Mouse (Mus musculus): Measurements from ENCODE around the gene Rasgrf1. TPM values are rescaled to one million over a fixed set of nuclear protein-coding genes. Genes with fewer than 3 reads are reported as not detected.

The Rasgrf1 gene
- total and polyA plus RNA-seq, 3 experiments: not detected

DNA sequence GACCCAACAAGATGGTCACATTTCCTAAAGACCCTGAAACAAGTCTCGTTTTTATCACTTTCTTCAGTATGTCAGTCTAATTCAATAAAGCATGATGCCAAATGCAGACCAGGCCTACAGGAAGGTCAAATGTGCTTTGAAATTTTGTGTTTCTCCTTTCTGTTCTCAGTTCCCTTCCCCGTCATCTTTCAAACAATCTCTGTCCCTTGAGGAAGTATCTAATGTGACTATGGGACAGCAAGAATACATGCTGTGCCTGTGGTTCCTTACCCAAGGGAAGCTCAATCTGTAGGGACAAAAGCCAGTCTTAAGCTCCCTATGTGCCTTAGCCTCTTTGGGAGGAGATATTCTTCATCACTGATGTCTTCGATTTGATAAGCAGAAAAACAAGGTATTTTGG lies 104.9 kb downstream of the Rasgrf1 start:
- no peaks in the 10 kb centered on the region for H3K4me1 ChIP-seq (ENCODE audit: control insufficient read depth in 1 of 2, insufficient read depth in 2 of 2, low read length in 2 of 2)
- no peaks in the 10 kb centered on the region for H3K9me3 ChIP-seq (replicated peaks; ENCODE audit: insufficient read depth, low read length)
- no peak overlapping the region for H3K4me3 ChIP-seq (ENCODE audit: control insufficient read depth in 1 of 2, insufficient read depth in 1 of 2, low read depth in 2 of 2, low read length in 2 of 2)
- no peak overlapping the region for H3K9ac ChIP-seq (ENCODE audit: control insufficient read depth, low read depth, low read length, poor library complexity, severe bottlenecking)
- no peaks in the 10 kb centered on the region for H3K79me2 ChIP-seq (ENCODE audit: control insufficient read depth, insufficient read depth, low read length, poor library complexity)
- no peak overlapping the region for H3K27ac ChIP-seq (ENCODE audit: control insufficient read depth, low read depth, low read length)
- no peak for DNase-seq (ENCODE audit: low read depth, low spot score)
- TF ChIP-seq ZC3H11A (IDR thresholded peaks at IDR 0.05; ENCODE audit: low read depth, low read length) (no peak), TCF12 (IDR thresholded peaks at IDR 0.05; ENCODE audit: low read depth, low read length) (no peak), JUND (IDR thresholded peaks at IDR 0.05; ENCODE audit: low read depth, low read length) (no peak), MAFK (IDR thresholded peaks at IDR 0.05; ENCODE audit: borderline replicate concordance, low read depth, low read length) (no peak), MEF2A (IDR thresholded peaks at IDR 0.05; ENCODE audit: extremely low read depth, insufficient replicate concordance, low read depth, low read length, poor library complexity, severe bottlenecking) (no peak), CTCF (IDR thresholded peaks at IDR 0.05 in 2 of 3, conservative IDR thresholded peaks at IDR 0.05 in 1 of 3; ENCODE audit: control insufficient read depth in 1 of 3, insufficient read depth in 1 of 3, low read depth in 2 of 3, low read length in 3 of 3, poor library complexity in 1 of 3, severe bottlenecking in 1 of 3) (no peak), EP300 (IDR thresholded peaks at IDR 0.05; ENCODE audit: low read depth in 1 of 2, low read length in 2 of 2) (no peak), E2F4 (IDR thresholded peaks at IDR 0.05; ENCODE audit: borderline replicate concordance, low read depth, low read length) (no peak), CHD2 (IDR thresholded peaks at IDR 0.05; ENCODE audit: low read length) (no peak), NRF1 (IDR thresholded peaks at IDR 0.05; ENCODE audit: insufficient read depth, low read depth, low read length, poor library complexity, severe bottlenecking) (no peak), MYC (IDR thresholded peaks at IDR 0.05; ENCODE audit: low read depth, low read length) (no peak), USF1 (IDR thresholded peaks at IDR 0.05; ENCODE audit: low read depth, low read length) (no peak), MAZ (IDR thresholded peaks at IDR 0.05; ENCODE audit: low read depth, low read length) (no peak), SMC3 (IDR thresholded peaks at IDR 0.05; ENCODE audit: low read depth, low read length) (no peak), SIN3A (IDR thresholded peaks at IDR 0.05; ENCODE audit: low read length) (no peak), RCOR1 (IDR thresholded peaks at IDR 0.05; ENCODE audit: low read depth, low read length) (no peak), RAD21 (IDR thresholded peaks at IDR 0.05; ENCODE audit: low read depth, low read length) (no peak)
- no peaks in the 10 kb centered on the region for H3K36me3 ChIP-seq (ENCODE audit: control insufficient read depth in 1 of 2, insufficient read depth in 2 of 2, low read length in 2 of 2)
- H3K27me3 ChIP-seq (ENCODE audit: control insufficient read depth in 1 of 2, insufficient read depth in 2 of 2, low read length in 2 of 2): no peaks in the 10 kb centered on the region

DNA sequence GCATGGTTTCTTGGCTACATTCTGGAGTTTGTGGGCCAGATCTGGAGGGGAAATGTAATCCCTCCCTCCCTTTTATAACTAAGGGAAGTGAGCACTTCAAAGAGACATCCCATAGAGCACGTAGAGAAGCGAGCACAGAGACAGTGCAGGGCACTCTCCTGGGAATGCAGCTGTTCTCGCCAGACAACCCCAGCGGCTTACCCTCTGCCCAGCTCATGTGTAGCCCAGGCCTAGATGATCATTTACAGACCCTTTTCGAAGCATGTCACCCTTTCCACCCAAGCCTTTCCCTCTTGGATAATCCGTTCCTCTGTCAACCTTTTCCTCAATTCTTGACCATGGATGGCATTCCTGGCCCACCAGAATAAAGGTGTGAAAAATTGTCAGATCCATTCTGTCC lies 106.5 kb downstream of the Rasgrf1 start:
- no peak overlapping the region for H3K4me3 ChIP-seq (ENCODE audit: control insufficient read depth in 1 of 2, insufficient read depth in 1 of 2, low read depth in 2 of 2, low read length in 2 of 2)
- no peaks in the 10 kb centered on the region for H3K27me3 ChIP-seq (ENCODE audit: control insufficient read depth in 1 of 2, insufficient read depth in 2 of 2, low read length in 2 of 2)
- no peak overlapping the region for H3K27ac ChIP-seq (ENCODE audit: control insufficient read depth, low read depth, low read length)

More for the DNA sequence above, 106.5 kb downstream of the Rasgrf1 start:
- Histone ChIP-seq H3K9ac (ENCODE audit: control insufficient read depth, low read depth, low read length, poor library complexity, severe bottlenecking) (no peak overlapping the region), H3K9me3 (replicated peaks; ENCODE audit: insufficient read depth, low read length) (no peaks in the 10 kb centered on the region), H3K79me2 (ENCODE audit: control insufficient read depth, insufficient read depth, low read length, poor library complexity) (no peaks in the 10 kb centered on the region), H3K36me3 (ENCODE audit: control insufficient read depth in 1 of 2, insufficient read depth in 2 of 2, low read length in 2 of 2) (no peaks in the 10 kb centered on the region), H3K4me1 (ENCODE audit: control insufficient read depth in 1 of 2, insufficient read depth in 2 of 2, low read length in 2 of 2) (no peaks in the 10 kb centered on the region)
- no peak for TF ChIP-seq GATA1 (IDR thresholded peaks at IDR 0.05; ENCODE audit: low read depth, low read length)
- no peak for TF ChIP-seq SIN3A (IDR thresholded peaks at IDR 0.05; ENCODE audit: low read length)
- no peak for TF ChIP-seq MYC (IDR thresholded peaks at IDR 0.05; ENCODE audit: low read depth, low read length)
- no peak for TF ChIP-seq JUND (IDR thresholded peaks at IDR 0.05; ENCODE audit: low read depth, low read length)
- TF ChIP-seq GABPA (IDR thresholded peaks at IDR 0.05; ENCODE audit: low read depth, low read length): no peak
- no peak for TF ChIP-seq ZNF384 (IDR thresholded peaks at IDR 0.05; ENCODE audit: low read depth, low read length)
- TF ChIP-seq ETS1 (IDR thresholded peaks at IDR 0.05; ENCODE audit: low read depth, low read length): no peak
- TF ChIP-seq TCF12 (IDR thresholded peaks at IDR 0.05; ENCODE audit: low read depth, low read length): no peak
- no peak for TF ChIP-seq POLR2AphosphoS2 (IDR thresholded peaks at IDR 0.05; ENCODE audit: low read length)
- TF ChIP-seq NRF1 (IDR thresholded peaks at IDR 0.05; ENCODE audit: insufficient read depth, low read depth, low read length, poor library complexity, severe bottlenecking): no peak
- no peak for TF ChIP-seq POLR2AphosphoS5 (IDR thresholded peaks at IDR 0.05; ENCODE audit: borderline replicate concordance, low read depth, low read length)
- no peak for DNase-seq (ENCODE audit: low read depth, low spot score)
